Mouse (Mus musculus) thymus, adult 2 months (tissue): ENCODE measurements around the gene Obp2a.

Experiments used
- CTCF ChIP-seq: fragments of 200-500 bp; IDR thresholded peaks from 2 replicates; pipeline ENCODE4 v1.5.1; 2012; ENCODE audit warnings: mild to moderate bottlenecking, control low read depth, low read length, moderate library complexity, borderline replicate concordance; ENCODE audit not compliant: control insufficient read depth, poor library complexity, insufficient read depth; ENCODE audit errors: extremely low read depth
- POLR2A ChIP-seq: fragments of 200-500 bp; IDR thresholded peaks from 2 replicates; pipeline ENCODE4 v1.6.1; 2012; ENCODE audit warnings: mild to moderate bottlenecking, low read length, control low read depth, moderate library complexity; ENCODE audit not compliant: control insufficient read depth, poor library complexity, insufficient read depth; ENCODE audit errors: extremely low read depth

DNA sequence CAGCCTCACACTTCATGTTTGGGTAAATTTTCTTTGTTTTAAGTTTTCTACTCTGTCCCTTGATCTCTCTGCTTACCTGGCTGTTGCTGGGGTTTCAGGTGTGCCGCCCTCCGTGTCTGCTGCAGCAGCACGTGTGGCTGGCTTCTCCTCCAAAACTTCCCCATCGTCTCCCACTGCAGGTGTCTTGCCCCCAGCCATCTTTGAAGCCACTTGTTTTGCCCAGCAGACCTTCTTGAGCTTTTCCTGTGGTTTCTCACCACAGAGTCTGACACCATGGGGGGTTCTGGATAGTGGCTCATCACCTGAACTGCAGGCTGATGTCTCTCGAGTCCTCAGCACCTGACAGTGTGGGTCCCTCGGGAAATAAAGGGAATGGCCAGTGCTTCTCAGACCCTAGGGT lies 20.3 kb upstream of the Obp2a start:
- TF ChIP-seq CTCF (no peak), POLR2A (no peak)
